Comparison of ENCODE assay signal across 12 mouse cellular contexts in genomic region chr9:44073115-44073514, GRCm38 (mm10). TPM values are rescaled to one million over a fixed set of nuclear protein-coding genes. Genes with fewer than 3 reads are reported as not detected.
DNase-seq lines count a peak whose midpoint lies in the region; ATAC-seq lines count a peak whose summit lies in the region.
"Had no signal": no experiment of that assay in that cellular context is flagged by ENCODE, and none has a peak within 500 bp of the region (broad histone marks: within the 10 kb centered on the region; RNA-seq: fewer than 3 reads in every experiment).

No protein-coding gene starts in this region.

- WGBS in limb, embryonic 13.5 days, result 81% methylated on average over 5 of the region's 5 CpGs
- WGBS in limb, embryonic 10.5 days, result 72% methylated on average over 5 of the region's 5 CpGs
- 57% methylated on average over 5 of the region's 5 CpGs for WGBS in heart, embryonic 15.5 days
- 38% methylated on average over 5 of the region's 5 CpGs for WGBS in neural tube, embryonic 12.5 days
- 75% methylated on average over 5 of the region's 5 CpGs for WGBS in kidney, embryonic 15.5 days

- H3K4me3 ChIP-seq in limb, embryonic 13.5 days, result no peak overlapping the region
- no peak overlapping the region for H3K4me3 ChIP-seq in limb, embryonic 10.5 days
- no peak overlapping the region for H3K4me3 ChIP-seq in heart, embryonic 15.5 days
- H3K4me3 ChIP-seq in neural tube, embryonic 12.5 days, result no peak overlapping the region
- no peak overlapping the region for H3K4me3 ChIP-seq in kidney, embryonic 15.5 days (replicated peaks)
- H3K4me3 ChIP-seq: stomach, embryonic 15.5 days had no signal

- peak; percentile 75 for DNase-seq in cerebellum, adult 11-12 months
- DNase-seq in cerebellum, postnatal 4 days (ENCODE audit: low spot score in 2 of 2), result no peak
- DNase-seq in limb, embryonic 10.5 days (ENCODE audit: low spot score), result no peak
- no peak for DNase-seq in left cerebral cortex, postnatal 25 days (ENCODE audit: low spot score in 2 of 2)
- DNase-seq: kidney, adult 2 months; lung, postnatal 4 days had no signal

- H3K27ac ChIP-seq in limb, embryonic 13.5 days, result no peak overlapping the region
- H3K27ac ChIP-seq in limb, embryonic 10.5 days, result no peak overlapping the region
- peak overlapping the region; percentile 70; the same call in 1 of the 2 replicates for H3K27ac ChIP-seq in heart, embryonic 15.5 days
- H3K27ac ChIP-seq in neural tube, embryonic 12.5 days, result 0 out of 2 replicates have a peak overlapping the region, but pooled peaks have one; percentile 46
- H3K27ac ChIP-seq in kidney, embryonic 15.5 days, result no peak overlapping the region
- H3K27ac ChIP-seq: stomach, embryonic 15.5 days had no signal

- no peak overlapping the region for H3K4me2 ChIP-seq in limb, embryonic 13.5 days (replicated peaks)
- peak overlapping the region; percentile 89 for H3K4me2 ChIP-seq in heart, embryonic 15.5 days
- H3K4me2 ChIP-seq in neural tube, embryonic 12.5 days (replicated peaks), result peak overlapping the region; percentile 48
- no peak overlapping the region for H3K4me2 ChIP-seq in kidney, embryonic 15.5 days
- H3K4me2 ChIP-seq: stomach, embryonic 15.5 days had no signal

- no peaks in the 10 kb centered on the region for H3K36me3 ChIP-seq in limb, embryonic 13.5 days
- no peaks in the 10 kb centered on the region for H3K36me3 ChIP-seq in limb, embryonic 10.5 days
- H3K36me3 ChIP-seq in heart, embryonic 15.5 days, result peaks cover 3% of the 10 kb centered on the region; the same call in 1 of the 2 replicates
- H3K36me3 ChIP-seq in neural tube, embryonic 12.5 days, result no peaks in the 10 kb centered on the region
- no peaks in the 10 kb centered on the region for H3K36me3 ChIP-seq in kidney, embryonic 15.5 days
- H3K36me3 ChIP-seq: stomach, embryonic 15.5 days had no signal

- peaks cover 29% of the 10 kb centered on the region for H3K4me1 ChIP-seq in limb, embryonic 13.5 days
- H3K4me1 ChIP-seq in limb, embryonic 10.5 days, result peaks cover 35% of the 10 kb centered on the region
- peaks cover 79% of the 10 kb centered on the region for H3K4me1 ChIP-seq in heart, embryonic 15.5 days (replicated peaks)
- peaks cover 39% of the 10 kb centered on the region for H3K4me1 ChIP-seq in neural tube, embryonic 12.5 days
- peaks cover 72% of the 10 kb centered on the region for H3K4me1 ChIP-seq in kidney, embryonic 15.5 days

- 0 out of 2 replicates have a peak overlapping the region, but pooled peaks have one; percentile 13 for H3K9ac ChIP-seq in limb, embryonic 13.5 days
- peak overlapping the region; percentile 8; the same call in 1 of the 2 replicates for H3K9ac ChIP-seq in heart, embryonic 15.5 days
- no peak overlapping the region for H3K9ac ChIP-seq in neural tube, embryonic 12.5 days
- H3K9ac ChIP-seq in kidney, embryonic 15.5 days, result no peak overlapping the region
- H3K9ac ChIP-seq: stomach, embryonic 15.5 days had no signal

- peaks cover 14% of the 10 kb centered on the region for H3K27me3 ChIP-seq in limb, embryonic 13.5 days
- peaks cover 39% of the 10 kb centered on the region for H3K27me3 ChIP-seq in limb, embryonic 10.5 days (ENCODE audit: low read depth, poor library complexity, severe bottlenecking)
- H3K27me3 ChIP-seq in heart, embryonic 15.5 days, result no peaks in the 10 kb centered on the region
- no peaks in the 10 kb centered on the region for H3K27me3 ChIP-seq in neural tube, embryonic 12.5 days (replicated peaks)
- H3K27me3 ChIP-seq in kidney, embryonic 15.5 days, result no peaks in the 10 kb centered on the region
- H3K27me3 ChIP-seq: stomach, embryonic 15.5 days had no signal

- no peaks in the 10 kb centered on the region for H3K9me3 ChIP-seq in limb, embryonic 13.5 days
- no peaks in the 10 kb centered on the region for H3K9me3 ChIP-seq in limb, embryonic 10.5 days (replicated peaks)
- no peaks in the 10 kb centered on the region for H3K9me3 ChIP-seq in heart, embryonic 15.5 days (replicated peaks)
- no peaks in the 10 kb centered on the region for H3K9me3 ChIP-seq in neural tube, embryonic 12.5 days
- H3K9me3 ChIP-seq in kidney, embryonic 15.5 days (replicated peaks), result no peaks in the 10 kb centered on the region
- H3K9me3 ChIP-seq: stomach, embryonic 15.5 days had no signal

- intact Hi-C loops in left cerebral cortex, postnatal 25 days (cut with DNase I), result loop anchor here (2.0 kb wide), 1 partner anchor 36 kb away; no protein-coding TSS in a partner anchor

- no peak for ATAC-seq in limb, embryonic 13.5 days (ENCODE audit: low FRiP score, low read depth)
- no peak for ATAC-seq in heart, embryonic 15.5 days (replicated peaks; ENCODE audit: insufficient number of reproducible peaks, insufficient read depth, low FRiP score, low read depth)
- no peak for ATAC-seq in neural tube, embryonic 12.5 days (ENCODE audit: low FRiP score, low read depth)
- ATAC-seq in kidney, embryonic 15.5 days (replicated peaks; ENCODE audit: low FRiP score), result no peak

RNA-seq across cellular contexts. Expression of gene Usp2, which starts 6.3 kb away (rescaled TPM):
- 14.6 and 14.7 TPM in 2 replicates for polyA plus RNA-seq in limb, embryonic 13.5 days (2015; fragmentation: Nextera tagmentation; extraction: Ambion mirVana)
- polyA plus RNA-seq in limb, embryonic 10.5 days (2016; fragmentation: Nextera tagmentation; extraction: Ambion mirVana), result 8.9 and 10.7 TPM in 2 replicates
- polyA plus RNA-seq in heart, embryonic 15.5 days (2015; fragmentation: Nextera tagmentation; extraction: Ambion mirVana), result 69.9 and 74.9 TPM in 2 replicates
- 9.1 and 9.3 TPM in 2 replicates for polyA plus RNA-seq in neural tube, embryonic 12.5 days (2016; fragmentation: Nextera tagmentation; extraction: Ambion mirVana)
- polyA plus RNA-seq in kidney, embryonic 15.5 days (2015; fragmentation: Nextera tagmentation; extraction: Ambion mirVana), result 31.9 and 36.8 TPM in 2 replicates
- 100 to 1,000 TPM in 1 of 2 experiments, 10 to 100 TPM in 1; 72.3 to 106 TPM for total RNA-seq in left cerebral cortex, postnatal 25 days (2021)

RNA-seq across cellular contexts. Expression of gene Mfrp, which starts 28.4 kb away (rescaled TPM):
- 0.13 and 0.17 TPM in 2 replicates for polyA plus RNA-seq in limb, embryonic 13.5 days (2015; fragmentation: Nextera tagmentation; extraction: Ambion mirVana)
- polyA plus RNA-seq in limb, embryonic 10.5 days (2016; fragmentation: Nextera tagmentation; extraction: Ambion mirVana), result 0.13 and 0.14 TPM in 2 replicates
- polyA plus RNA-seq in heart, embryonic 15.5 days (2015; fragmentation: Nextera tagmentation; extraction: Ambion mirVana), result not detected in 2 replicates
- 0.18 TPM in 1 of 2 replicates, not detected in the other for polyA plus RNA-seq in neural tube, embryonic 12.5 days (2016; fragmentation: Nextera tagmentation; extraction: Ambion mirVana)
- polyA plus RNA-seq in kidney, embryonic 15.5 days (2015; fragmentation: Nextera tagmentation; extraction: Ambion mirVana), result 0.13 TPM in 1 of 2 replicates, not detected in the other
- 1 to 10 TPM in 1 of 2 experiments, under 1 TPM in 1; 0.55 to 1.6 TPM for total RNA-seq in left cerebral cortex, postnatal 25 days (2021)

RNA-seq across cellular contexts. Expression of gene Thy1, which starts 29.9 kb away (rescaled TPM):
- polyA plus RNA-seq in limb, embryonic 13.5 days (2015; fragmentation: Nextera tagmentation; extraction: Ambion mirVana), result 3.4 and 5.1 TPM in 2 replicates
- polyA plus RNA-seq in limb, embryonic 10.5 days (2016; fragmentation: Nextera tagmentation; extraction: Ambion mirVana), result 0.21 TPM in 1 of 2 replicates, not detected in the other
- 2.2 and 10.6 TPM in 2 replicates for polyA plus RNA-seq in heart, embryonic 15.5 days (2015; fragmentation: Nextera tagmentation; extraction: Ambion mirVana)
- 0.33 and 0.91 TPM in 2 replicates for polyA plus RNA-seq in neural tube, embryonic 12.5 days (2016; fragmentation: Nextera tagmentation; extraction: Ambion mirVana)
- polyA plus RNA-seq in kidney, embryonic 15.5 days (2015; fragmentation: Nextera tagmentation; extraction: Ambion mirVana), result 9.6 and 10.2 TPM in 2 replicates
- total RNA-seq in left cerebral cortex, postnatal 25 days (2021), result 100 to 1,000 TPM; 826 to 894 TPM

RNA-seq across cellular contexts. Expression of gene C1qtnf5, which starts 33.9 kb away (rescaled TPM):
- polyA plus RNA-seq in limb, embryonic 13.5 days (2015; fragmentation: Nextera tagmentation; extraction: Ambion mirVana), result 2.6 and 3.4 TPM in 2 replicates
- polyA plus RNA-seq in limb, embryonic 10.5 days (2016; fragmentation: Nextera tagmentation; extraction: Ambion mirVana), result 0.24 TPM in 1 of 2 replicates, not detected in the other
- 3.8 TPM in 2 replicates for polyA plus RNA-seq in heart, embryonic 15.5 days (2015; fragmentation: Nextera tagmentation; extraction: Ambion mirVana)
- 0.43 and 0.74 TPM in 2 replicates for polyA plus RNA-seq in neural tube, embryonic 12.5 days (2016; fragmentation: Nextera tagmentation; extraction: Ambion mirVana)
- 4.5 and 5.2 TPM in 2 replicates for polyA plus RNA-seq in kidney, embryonic 15.5 days (2015; fragmentation: Nextera tagmentation; extraction: Ambion mirVana)
- total RNA-seq in left cerebral cortex, postnatal 25 days (2021), result 10 to 100 TPM; 23.1 to 26.1 TPM

RNA-seq across cellular contexts. Expression of gene Gm49380, which starts 40.2 kb away (rescaled TPM):
- polyA plus RNA-seq in limb, embryonic 13.5 days (2015; fragmentation: Nextera tagmentation; extraction: Ambion mirVana), result 0.09 and 0.10 TPM in 2 replicates
- polyA plus RNA-seq in limb, embryonic 10.5 days (2016; fragmentation: Nextera tagmentation; extraction: Ambion mirVana), result 0.10 and 0.35 TPM in 2 replicates
- 0.05 and 0.13 TPM in 2 replicates for polyA plus RNA-seq in heart, embryonic 15.5 days (2015; fragmentation: Nextera tagmentation; extraction: Ambion mirVana)
- polyA plus RNA-seq in neural tube, embryonic 12.5 days (2016; fragmentation: Nextera tagmentation; extraction: Ambion mirVana), result 0.18 and 0.51 TPM in 2 replicates
- polyA plus RNA-seq in kidney, embryonic 15.5 days (2015; fragmentation: Nextera tagmentation; extraction: Ambion mirVana), result 0.17 and 0.21 TPM in 2 replicates
- total RNA-seq in left cerebral cortex, postnatal 25 days (2021), result under 1 TPM; 0.14 to 0.27 TPM
- polyA plus RNA-seq: kidney, adult 2 months; limb, embryonic 11.5 days had no signal

Comparison
In these comparisons a context has a peak if more than half of its experiments do, and no peak if none do; other contexts are left out.
1. H3K27ac ChIP-seq: peak in heart, embryonic 15.5 days (single experiment) and neural tube, embryonic 12.5 days (single experiment); none in limb, embryonic 13.5 days (single experiment), limb, embryonic 10.5 days (single experiment) and kidney, embryonic 15.5 days (single experiment).
2. H3K4me2 ChIP-seq: peak in heart, embryonic 15.5 days (single experiment) and neural tube, embryonic 12.5 days (single experiment); none in limb, embryonic 13.5 days (single experiment) and kidney, embryonic 15.5 days (single experiment).
3. H3K9ac ChIP-seq: peak in limb, embryonic 13.5 days (single experiment) and heart, embryonic 15.5 days (single experiment); none in neural tube, embryonic 12.5 days (single experiment) and kidney, embryonic 15.5 days (single experiment).